Mouse (Mus musculus): ENCODE measurements around the gene Baz2b. TPM values are rescaled to one million over a fixed set of nuclear protein-coding genes. Genes with fewer than 3 reads are reported as not detected.
A peak's percentile ranks its signal among the peaks of the same experiment; 100 is the strongest.

Baz2b gene
- polyA plus RNA-seq, 1 experiment, result 46.2 TPM

DNA sequence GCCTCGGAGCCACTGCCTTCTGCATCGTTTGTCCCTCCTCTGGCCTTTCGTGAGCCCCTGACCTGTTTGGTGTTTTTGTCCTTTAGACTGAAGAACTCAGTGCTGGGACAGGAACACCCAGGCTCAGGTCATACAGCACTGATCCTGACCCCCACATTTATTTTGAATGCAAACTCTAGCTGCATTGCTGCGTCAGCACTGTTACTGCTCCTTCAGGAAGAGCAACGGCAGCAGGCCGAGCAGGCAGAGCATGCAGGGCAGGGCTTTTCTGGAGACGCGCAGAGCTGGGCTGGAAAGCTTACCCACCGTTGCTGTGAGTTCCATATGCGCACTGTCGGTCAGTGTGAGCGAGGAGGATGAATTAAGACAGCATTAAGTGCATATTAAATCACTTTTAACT is 166.9 kb downstream of the Baz2b start:
- WGBS, result 62% methylated on average over 12 of the region's 12 CpGs
- no peaks in the 10 kb centered on the region for H3K27me3 ChIP-seq (ENCODE audit: control insufficient read depth, insufficient read depth, low read length)
- H3K4me3 ChIP-seq (replicated peaks; ENCODE audit: insufficient read depth, low read depth, low read length), result no peak overlapping the region
- no peak for TF ChIP-seq CTCF (IDR thresholded peaks at IDR 0.05; ENCODE audit: borderline replicate concordance, insufficient read depth, low read depth, low read length)
- TF ChIP-seq POLR2A (IDR thresholded peaks at IDR 0.05; ENCODE audit: borderline replicate concordance, insufficient read depth, low read length), result no peak
- DNase-seq, result peak; percentile 54 to 62
- H3K27ac ChIP-seq (ENCODE audit: insufficient read depth, low read length), result peak overlapping the region; percentile 26; the same call in 1 of the 2 replicates
- H3K4me1 ChIP-seq (ENCODE audit: control insufficient read depth, insufficient read depth, low read length), result no peaks in the 10 kb centered on the region

DNA sequence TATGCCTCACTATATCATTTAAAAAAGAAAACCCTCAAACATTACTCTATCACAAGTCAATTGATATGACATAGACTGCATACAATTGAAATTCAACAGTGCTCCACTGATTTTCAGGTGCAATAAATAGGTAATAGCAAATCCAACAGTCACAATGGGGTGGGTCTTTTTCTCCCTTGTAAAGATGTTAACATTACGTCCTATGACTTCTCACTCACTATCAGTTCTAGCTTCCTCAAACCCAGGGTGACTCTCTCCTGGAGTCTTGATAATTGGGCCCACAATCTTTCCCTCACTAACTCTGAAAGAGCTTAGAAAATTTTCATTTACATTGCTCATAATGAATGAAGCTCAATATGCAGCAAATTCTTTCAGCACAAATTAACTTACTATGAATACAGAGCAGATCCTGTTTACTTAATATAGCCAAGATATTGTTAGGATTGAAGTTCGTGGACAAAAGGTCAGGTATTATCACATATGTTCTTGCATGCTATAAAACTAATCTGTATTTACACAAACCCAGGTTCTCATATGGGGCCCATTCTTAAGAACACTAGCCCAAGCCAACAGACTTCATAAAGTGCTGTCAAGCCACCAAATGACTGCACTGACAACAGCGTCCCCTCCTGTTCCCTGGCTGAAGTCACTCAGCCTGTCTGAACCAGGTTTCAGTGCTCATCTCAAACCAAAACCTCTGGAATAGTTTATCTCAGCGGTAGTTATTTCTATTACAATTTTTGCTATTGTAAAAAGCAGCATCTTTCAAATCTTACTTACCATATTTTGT is 168.0 kb downstream of the Baz2b start:
- WGBS, result 87% methylated on average over 4 of the region's 4 CpGs
- Histone ChIP-seq H3K27ac (ENCODE audit: insufficient read depth, low read length) (no peak overlapping the region), H3K27me3 (ENCODE audit: control insufficient read depth, insufficient read depth, low read length) (no peaks in the 10 kb centered on the region), H3K4me1 (ENCODE audit: control insufficient read depth, insufficient read depth, low read length) (no peaks in the 10 kb centered on the region), H3K4me3 (replicated peaks; ENCODE audit: insufficient read depth, low read depth, low read length) (no peak overlapping the region)
- DNase-seq, result no peak
- TF ChIP-seq CTCF (IDR thresholded peaks at IDR 0.05; ENCODE audit: borderline replicate concordance, insufficient read depth, low read depth, low read length) (no peak), POLR2A (IDR thresholded peaks at IDR 0.05; ENCODE audit: borderline replicate concordance, insufficient read depth, low read length) (no peak)

DNA sequence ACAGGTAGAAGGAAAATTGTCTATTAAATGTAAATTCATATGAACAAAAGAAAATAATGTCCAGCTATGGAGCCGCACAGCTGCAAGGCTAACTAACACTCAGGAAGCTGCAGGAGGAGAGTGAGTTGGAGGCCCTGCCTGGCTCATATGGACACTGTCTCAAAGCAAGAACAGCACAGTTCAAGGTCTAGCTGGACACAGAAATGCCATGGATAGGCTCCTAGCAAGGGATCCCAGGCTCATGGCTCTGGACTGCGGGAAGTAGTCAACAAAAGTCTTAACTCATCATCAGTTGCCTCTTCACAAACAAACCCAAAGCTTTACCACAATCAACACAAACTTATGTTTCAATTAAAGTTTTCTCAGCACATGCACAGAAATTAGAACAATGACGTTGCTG is 169.5 kb downstream of the Baz2b start:
- Histone ChIP-seq H3K27ac (ENCODE audit: insufficient read depth, low read length) (no peak overlapping the region), H3K4me3 (replicated peaks; ENCODE audit: insufficient read depth, low read depth, low read length) (no peak overlapping the region), H3K4me1 (ENCODE audit: control insufficient read depth, insufficient read depth, low read length) (no peaks in the 10 kb centered on the region), H3K27me3 (ENCODE audit: control insufficient read depth, insufficient read depth, low read length) (no peaks in the 10 kb centered on the region)
- DNase-seq, result no peak
- TF ChIP-seq CTCF (IDR thresholded peaks at IDR 0.05; ENCODE audit: borderline replicate concordance, insufficient read depth, low read depth, low read length) (no peak), POLR2A (IDR thresholded peaks at IDR 0.05; ENCODE audit: borderline replicate concordance, insufficient read depth, low read length) (no peak)
- WGBS, result 94% methylated on average over 3 of the region's 3 CpGs

DNA sequence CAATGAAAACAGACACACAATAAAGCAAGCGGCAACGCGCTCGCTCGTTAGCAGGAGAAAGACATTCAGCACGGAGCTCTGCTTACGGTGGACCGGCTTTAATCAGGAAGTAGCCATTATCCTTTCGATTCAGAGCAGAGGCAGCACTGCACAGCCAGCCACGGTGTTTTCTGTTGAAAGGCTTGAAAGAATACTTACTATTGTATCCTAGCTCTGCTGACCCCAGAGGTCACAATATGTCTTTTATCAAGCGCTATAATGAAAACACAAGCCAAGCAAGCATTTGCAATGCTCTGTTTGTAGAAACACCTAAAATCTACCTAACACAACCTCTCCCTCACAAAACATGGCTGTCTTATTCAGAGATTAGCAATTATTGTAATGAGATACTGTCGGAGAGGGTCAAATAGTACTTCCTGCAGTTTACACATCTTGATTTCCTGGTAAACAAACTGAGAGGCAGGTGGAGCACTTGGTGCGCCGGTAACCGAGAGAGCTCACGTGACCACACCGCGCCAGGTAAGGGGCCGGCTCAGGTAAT is 172.6 kb downstream of the Baz2b start:
- H3K27ac ChIP-seq (ENCODE audit: insufficient read depth, low read length), result peak overlapping the region; percentile 46; the same call in 1 of the 2 replicates
- 3% methylated on average over 19 of the region's 19 CpGs for WGBS
- no peaks in the 10 kb centered on the region for H3K27me3 ChIP-seq (ENCODE audit: control insufficient read depth, insufficient read depth, low read length)
- no peaks in the 10 kb centered on the region; the same call in 1 of the 2 replicates for H3K4me1 ChIP-seq (ENCODE audit: control insufficient read depth, insufficient read depth, low read length)
- no peak for TF ChIP-seq POLR2A (IDR thresholded peaks at IDR 0.05; ENCODE audit: borderline replicate concordance, insufficient read depth, low read length)
- no peak for TF ChIP-seq CTCF (IDR thresholded peaks at IDR 0.05; ENCODE audit: borderline replicate concordance, insufficient read depth, low read depth, low read length)
- H3K4me3 ChIP-seq (replicated peaks; ENCODE audit: insufficient read depth, low read depth, low read length), result peak overlapping the region; percentile 74
- peak; percentile 70 for DNase-seq

DNA sequence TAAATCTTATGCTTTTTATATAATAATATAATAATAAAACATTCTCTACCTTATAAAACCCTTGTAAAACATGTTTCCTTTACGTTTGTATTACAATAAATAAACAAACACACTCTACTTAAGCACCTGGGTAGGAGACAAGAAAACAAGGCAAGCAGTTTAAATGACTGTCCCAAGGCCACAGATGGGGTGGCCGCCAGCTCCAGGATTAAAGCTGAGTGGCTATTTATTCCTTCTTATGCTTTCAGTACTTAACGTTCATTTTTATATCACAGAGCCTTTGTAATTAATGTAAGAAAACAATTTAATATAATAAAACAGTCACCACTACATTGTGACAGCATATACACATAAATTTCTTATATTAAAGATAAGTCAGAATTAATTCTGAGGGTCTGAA is 173.3 kb downstream of the Baz2b start:
- 23% methylated on average over 3 of the region's 3 CpGs for WGBS
- peak; percentile 32 to 41 for DNase-seq
- no peak overlapping the region for H3K27ac ChIP-seq (ENCODE audit: insufficient read depth, low read length)
- TF ChIP-seq CTCF (IDR thresholded peaks at IDR 0.05; ENCODE audit: borderline replicate concordance, insufficient read depth, low read depth, low read length) (no peak), POLR2A (IDR thresholded peaks at IDR 0.05; ENCODE audit: borderline replicate concordance, insufficient read depth, low read length) (no peak)
- no peaks in the 10 kb centered on the region; the same call in 1 of the 2 replicates for H3K4me1 ChIP-seq (ENCODE audit: control insufficient read depth, insufficient read depth, low read length)
- H3K27me3 ChIP-seq (ENCODE audit: control insufficient read depth, insufficient read depth, low read length), result no peaks in the 10 kb centered on the region
- H3K4me3 ChIP-seq (replicated peaks; ENCODE audit: insufficient read depth, low read depth, low read length), result peak overlapping the region; percentile 37

DNA sequence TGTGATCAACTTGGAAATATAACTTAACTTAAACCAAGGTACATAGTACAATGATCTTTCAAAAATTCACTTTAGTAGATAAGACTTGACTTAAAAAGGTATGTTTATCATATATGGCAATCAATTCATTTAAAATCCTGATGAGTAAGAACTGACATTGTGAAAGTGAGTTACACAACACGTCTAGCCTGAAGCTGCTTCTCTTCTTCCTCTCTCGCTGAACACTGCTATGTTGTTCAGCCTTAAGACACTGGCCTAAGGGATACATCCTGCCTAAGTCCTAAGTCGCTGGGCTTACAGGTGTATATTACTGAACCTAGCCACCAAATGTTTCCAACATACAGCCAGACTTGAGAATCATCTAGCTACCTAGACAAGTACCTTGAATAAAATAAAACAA is 178.6 kb downstream of the Baz2b start:
- WGBS, result 95% methylated on average over 3 of the region's 3 CpGs
- DNase-seq, result no peak
- peaks cover 3% of the 10 kb centered on the region; the same call in 1 of the 2 replicates for H3K4me1 ChIP-seq (ENCODE audit: control insufficient read depth, insufficient read depth, low read length)
- no peak overlapping the region for H3K4me3 ChIP-seq (replicated peaks; ENCODE audit: insufficient read depth, low read depth, low read length)
- no peak overlapping the region for H3K27ac ChIP-seq (ENCODE audit: insufficient read depth, low read length)
- H3K27me3 ChIP-seq (ENCODE audit: control insufficient read depth, insufficient read depth, low read length), result no peaks in the 10 kb centered on the region
- TF ChIP-seq CTCF (IDR thresholded peaks at IDR 0.05; ENCODE audit: borderline replicate concordance, insufficient read depth, low read depth, low read length) (no peak), POLR2A (IDR thresholded peaks at IDR 0.05; ENCODE audit: borderline replicate concordance, insufficient read depth, low read length) (no peak)

DNA sequence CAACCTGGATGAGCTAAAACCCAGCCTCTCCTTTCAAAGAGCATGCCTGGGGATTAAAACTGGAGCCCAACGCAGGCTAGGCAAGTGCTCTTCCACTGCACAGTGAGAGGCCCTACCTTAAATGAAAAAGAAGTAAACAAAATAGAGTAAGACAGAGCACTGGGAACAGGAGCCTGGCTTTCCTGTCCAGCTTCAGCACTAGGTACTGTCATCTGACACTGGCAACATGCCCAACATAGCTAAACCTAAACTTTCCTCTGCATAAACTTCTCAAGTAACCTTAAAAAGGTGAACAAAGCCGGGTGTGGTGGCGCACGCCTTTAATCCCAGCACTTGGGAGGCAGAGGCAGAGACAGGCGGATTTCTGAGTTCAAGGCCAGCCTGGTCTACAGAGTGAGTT is 180.6 kb downstream of the Baz2b start:
- Histone ChIP-seq H3K27ac (ENCODE audit: insufficient read depth, low read length) (no peak overlapping the region), H3K27me3 (ENCODE audit: control insufficient read depth, insufficient read depth, low read length) (no peaks in the 10 kb centered on the region), H3K4me3 (replicated peaks; ENCODE audit: insufficient read depth, low read depth, low read length) (no peak overlapping the region), H3K4me1 (ENCODE audit: control insufficient read depth, insufficient read depth, low read length) (peaks cover 3% of the 10 kb centered on the region; the same call in 1 of the 2 replicates)
- WGBS, result 94% methylated on average over 5 of the region's 5 CpGs
- no peak for DNase-seq
- no peak for TF ChIP-seq POLR2A (IDR thresholded peaks at IDR 0.05; ENCODE audit: borderline replicate concordance, insufficient read depth, low read length)
- TF ChIP-seq CTCF (IDR thresholded peaks at IDR 0.05; ENCODE audit: borderline replicate concordance, insufficient read depth, low read depth, low read length), result no peak

DNA sequence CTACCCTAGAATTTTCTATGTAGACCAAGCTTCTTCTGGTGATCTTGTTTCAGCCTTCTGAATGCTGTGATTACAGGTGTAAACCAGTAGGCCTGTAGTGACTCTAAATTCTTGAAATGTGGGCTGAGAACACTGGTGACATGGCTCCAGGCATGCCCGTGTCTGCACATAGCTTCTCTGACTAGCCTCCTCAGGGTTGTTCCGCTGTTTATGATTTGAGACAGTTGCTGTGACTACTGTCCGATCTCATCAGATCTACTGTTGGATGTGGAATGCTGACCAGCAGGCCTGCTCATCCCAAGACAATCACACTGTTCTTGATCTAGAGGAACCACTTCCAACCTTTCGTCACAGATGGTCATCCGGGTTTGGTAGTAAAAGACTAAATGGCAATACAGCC is 182.5 kb downstream of the Baz2b start:
- no peaks in the 10 kb centered on the region for H3K27me3 ChIP-seq (ENCODE audit: control insufficient read depth, insufficient read depth, low read length)
- TF ChIP-seq CTCF (IDR thresholded peaks at IDR 0.05; ENCODE audit: borderline replicate concordance, insufficient read depth, low read depth, low read length), result no peak
- TF ChIP-seq POLR2A (IDR thresholded peaks at IDR 0.05; ENCODE audit: borderline replicate concordance, insufficient read depth, low read length), result no peak
- H3K4me3 ChIP-seq (replicated peaks; ENCODE audit: insufficient read depth, low read depth, low read length), result no peak overlapping the region
- WGBS, result 78% methylated on average over 5 of the region's 5 CpGs
- peaks cover 3% of the 10 kb centered on the region; the same call in 1 of the 2 replicates for H3K4me1 ChIP-seq (ENCODE audit: control insufficient read depth, insufficient read depth, low read length)
- 0 out of 2 replicates have a peak overlapping the region, but pooled peaks have one; percentile 20 for H3K27ac ChIP-seq (ENCODE audit: insufficient read depth, low read length)
- DNase-seq, result no peak
